Mouse (Mus musculus): Measurements from ENCODE around the gene Acvr2a. TPM values are rescaled to one million over a fixed set of nuclear protein-coding genes. Genes with fewer than 3 reads are reported as not detected.

The Acvr2a gene
- polyA plus RNA-seq, 1 experiment = 11.7 TPM

- Histone ChIP-seq H3K4me1 (ENCODE audit: control insufficient read depth, insufficient read depth, low read length) (no peaks in the 10 kb centered on the region), H3K27ac (ENCODE audit: insufficient read depth, low read length) (no peak overlapping the region), H3K36me3 (ENCODE audit: control insufficient read depth, insufficient read depth, low read length, poor library complexity, severe bottlenecking) (no peaks in the 10 kb centered on the region), H3K27me3 (ENCODE audit: control insufficient read depth, insufficient read depth, low read length, poor library complexity, severe bottlenecking) (no peaks in the 10 kb centered on the region), H3K4me3 (ENCODE audit: low read depth, low read length) (no peak overlapping the region), H3K9me3 (replicated peaks; ENCODE audit: control insufficient read depth, insufficient read depth, low read length, poor library complexity, severe bottlenecking) (no peaks in the 10 kb centered on the region), H3K9ac (ENCODE audit: low read depth, poor library complexity, severe bottlenecking) (no peak overlapping the region)
- no peak for TF ChIP-seq POLR2A (IDR thresholded peaks at IDR 0.05; ENCODE audit: insufficient read depth, low read length)
- no peak for TF ChIP-seq CTCF (IDR thresholded peaks at IDR 0.05; ENCODE audit: low read depth, low read length)
- TF ChIP-seq EP300 (IDR thresholded peaks at IDR 0.05; ENCODE audit: insufficient read depth, low read depth, low read length) = no peak
Measured at GRCm38 (mm10) chr2:48825878-48826277, 12.0 kb downstream of the Acvr2a start.

- H3K27ac ChIP-seq (ENCODE audit: insufficient read depth, low read length) = no peak overlapping the region
- no peak for TF ChIP-seq EP300 (IDR thresholded peaks at IDR 0.05; ENCODE audit: insufficient read depth, low read depth, low read length)
- TF ChIP-seq POLR2A (IDR thresholded peaks at IDR 0.05; ENCODE audit: insufficient read depth, low read length) = no peak
- TF ChIP-seq CTCF (IDR thresholded peaks at IDR 0.05; ENCODE audit: low read depth, low read length) = no peak
- no peaks in the 10 kb centered on the region for H3K27me3 ChIP-seq (ENCODE audit: control insufficient read depth, insufficient read depth, low read length, poor library complexity, severe bottlenecking)
- H3K4me1 ChIP-seq (ENCODE audit: control insufficient read depth, insufficient read depth, low read length) = no peaks in the 10 kb centered on the region
- no peak overlapping the region for H3K9ac ChIP-seq (ENCODE audit: low read depth, poor library complexity, severe bottlenecking)
- no peak overlapping the region for H3K4me3 ChIP-seq (ENCODE audit: low read depth, low read length)
- H3K9me3 ChIP-seq (replicated peaks; ENCODE audit: control insufficient read depth, insufficient read depth, low read length, poor library complexity, severe bottlenecking) = no peaks in the 10 kb centered on the region
- no peaks in the 10 kb centered on the region for H3K36me3 ChIP-seq (ENCODE audit: control insufficient read depth, insufficient read depth, low read length, poor library complexity, severe bottlenecking)
Measured at GRCm38 (mm10) chr2:48826380-48826779, 12.5 kb downstream of the Acvr2a start.

GRCm38 (mm10) chr2:48830492-48830891 is 16.6 kb downstream of the Acvr2a start:
- Histone ChIP-seq H3K27ac (ENCODE audit: insufficient read depth, low read length) (no peak overlapping the region), H3K27me3 (ENCODE audit: control insufficient read depth, insufficient read depth, low read length, poor library complexity, severe bottlenecking) (no peaks in the 10 kb centered on the region), H3K9me3 (replicated peaks; ENCODE audit: control insufficient read depth, insufficient read depth, low read length, poor library complexity, severe bottlenecking) (no peaks in the 10 kb centered on the region), H3K9ac (ENCODE audit: low read depth, poor library complexity, severe bottlenecking) (no peak overlapping the region), H3K4me3 (ENCODE audit: low read depth, low read length) (no peak overlapping the region), H3K36me3 (ENCODE audit: control insufficient read depth, insufficient read depth, low read length, poor library complexity, severe bottlenecking) (no peaks in the 10 kb centered on the region), H3K4me1 (ENCODE audit: control insufficient read depth, insufficient read depth, low read length) (no peaks in the 10 kb centered on the region)
- TF ChIP-seq EP300 (IDR thresholded peaks at IDR 0.05; ENCODE audit: insufficient read depth, low read depth, low read length) (no peak), POLR2A (IDR thresholded peaks at IDR 0.05; ENCODE audit: insufficient read depth, low read length) (no peak), CTCF (IDR thresholded peaks at IDR 0.05; ENCODE audit: low read depth, low read length) (no peak)

DNA sequence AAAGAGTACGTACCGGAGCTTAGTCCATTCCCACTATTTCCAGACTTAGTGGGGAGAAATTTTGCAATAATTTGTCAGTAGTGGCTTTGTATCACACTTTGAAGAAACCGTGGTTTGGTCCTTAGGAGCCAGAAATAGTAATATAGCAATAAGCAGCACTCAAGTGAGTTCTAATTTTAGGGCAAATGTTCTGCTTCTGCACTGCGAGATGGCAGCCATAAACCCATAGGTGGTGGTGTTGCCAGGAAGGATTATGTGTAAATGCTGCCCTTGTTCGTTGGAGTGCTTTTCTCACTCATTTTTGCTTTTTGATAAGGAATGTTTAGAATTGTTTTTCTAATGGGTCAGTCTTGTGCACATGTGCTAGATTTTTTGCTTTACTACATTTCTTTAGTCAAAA is 18.4 kb downstream of the Acvr2a start:
- Histone ChIP-seq H3K36me3 (ENCODE audit: control insufficient read depth, insufficient read depth, low read length, poor library complexity, severe bottlenecking) (no peaks in the 10 kb centered on the region), H3K4me1 (ENCODE audit: control insufficient read depth, insufficient read depth, low read length) (no peaks in the 10 kb centered on the region), H3K27me3 (ENCODE audit: control insufficient read depth, insufficient read depth, low read length, poor library complexity, severe bottlenecking) (no peaks in the 10 kb centered on the region), H3K4me3 (ENCODE audit: low read depth, low read length) (no peak overlapping the region), H3K27ac (ENCODE audit: insufficient read depth, low read length) (no peak overlapping the region), H3K9me3 (replicated peaks; ENCODE audit: control insufficient read depth, insufficient read depth, low read length, poor library complexity, severe bottlenecking) (no peaks in the 10 kb centered on the region), H3K9ac (ENCODE audit: low read depth, poor library complexity, severe bottlenecking) (no peak overlapping the region)
- TF ChIP-seq POLR2A (IDR thresholded peaks at IDR 0.05; ENCODE audit: insufficient read depth, low read length) (no peak), EP300 (IDR thresholded peaks at IDR 0.05; ENCODE audit: insufficient read depth, low read depth, low read length) (no peak), CTCF (IDR thresholded peaks at IDR 0.05; ENCODE audit: low read depth, low read length) (no peak)

GRCm38 (mm10) chr2:48833884-48834450 is 20.1 kb downstream of the Acvr2a start:
- Histone ChIP-seq H3K4me1 (ENCODE audit: control insufficient read depth, insufficient read depth, low read length) (no peaks in the 10 kb centered on the region), H3K27ac (ENCODE audit: insufficient read depth, low read length) (no peak overlapping the region), H3K4me3 (ENCODE audit: low read depth, low read length) (no peak overlapping the region), H3K9me3 (replicated peaks; ENCODE audit: control insufficient read depth, insufficient read depth, low read length, poor library complexity, severe bottlenecking) (no peaks in the 10 kb centered on the region), H3K27me3 (ENCODE audit: control insufficient read depth, insufficient read depth, low read length, poor library complexity, severe bottlenecking) (no peaks in the 10 kb centered on the region), H3K36me3 (ENCODE audit: control insufficient read depth, insufficient read depth, low read length, poor library complexity, severe bottlenecking) (no peaks in the 10 kb centered on the region), H3K9ac (ENCODE audit: low read depth, poor library complexity, severe bottlenecking) (no peak overlapping the region)
- no peak for TF ChIP-seq CTCF (IDR thresholded peaks at IDR 0.05; ENCODE audit: low read depth, low read length)
- no peak for TF ChIP-seq EP300 (IDR thresholded peaks at IDR 0.05; ENCODE audit: insufficient read depth, low read depth, low read length)
- no peak for TF ChIP-seq POLR2A (IDR thresholded peaks at IDR 0.05; ENCODE audit: insufficient read depth, low read length)

DNA sequence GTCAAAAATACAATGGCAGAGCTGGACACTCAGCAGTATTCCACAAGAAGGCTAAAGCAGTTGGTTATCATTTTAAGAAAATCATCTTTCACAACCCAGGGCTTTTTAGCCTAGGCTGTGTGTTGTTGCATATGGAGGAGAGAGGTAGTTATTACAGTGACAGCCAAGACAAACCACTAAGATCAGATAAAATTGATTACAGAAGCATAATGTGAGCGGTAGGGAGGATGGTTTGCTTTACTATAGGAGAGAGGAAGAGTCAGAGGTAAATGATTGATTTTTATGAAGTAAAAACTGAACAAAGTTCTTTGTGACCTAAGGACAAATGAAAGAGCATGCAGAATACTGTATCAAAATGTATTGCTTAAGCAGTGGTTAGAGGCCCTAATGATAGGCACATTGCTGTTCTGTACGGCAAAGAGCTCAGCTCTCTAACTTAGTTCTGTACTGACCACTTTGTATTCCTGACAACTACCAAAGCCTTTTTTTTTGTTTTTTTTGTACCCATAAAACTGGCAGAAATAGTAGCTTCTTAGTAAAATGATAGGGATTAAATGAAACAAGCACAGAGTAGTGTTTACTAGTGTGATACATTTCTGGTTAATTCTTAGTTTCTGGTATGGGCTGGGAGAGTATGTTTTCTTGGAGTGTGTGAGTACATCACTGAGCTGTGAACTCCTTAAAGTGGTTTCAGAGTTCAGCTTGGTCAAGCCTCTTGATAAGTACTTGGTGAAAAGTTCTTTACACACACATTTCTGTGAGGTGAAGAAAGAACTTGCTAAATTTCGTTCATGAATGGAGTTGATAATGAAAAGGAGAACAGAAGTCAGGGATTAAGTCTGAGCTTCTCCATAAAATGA is 27.9 kb downstream of the Acvr2a start:
- no peaks in the 10 kb centered on the region for H3K36me3 ChIP-seq (ENCODE audit: control insufficient read depth, insufficient read depth, low read length, poor library complexity, severe bottlenecking)
- H3K9me3 ChIP-seq (replicated peaks; ENCODE audit: control insufficient read depth, insufficient read depth, low read length, poor library complexity, severe bottlenecking) = no peaks in the 10 kb centered on the region
- H3K9ac ChIP-seq (ENCODE audit: low read depth, poor library complexity, severe bottlenecking) = no peak overlapping the region
- no peaks in the 10 kb centered on the region for H3K27me3 ChIP-seq (ENCODE audit: control insufficient read depth, insufficient read depth, low read length, poor library complexity, severe bottlenecking)
- TF ChIP-seq EP300 (IDR thresholded peaks at IDR 0.05; ENCODE audit: insufficient read depth, low read depth, low read length) = no peak
- TF ChIP-seq CTCF (IDR thresholded peaks at IDR 0.05; ENCODE audit: low read depth, low read length) = no peak
- no peak for TF ChIP-seq POLR2A (IDR thresholded peaks at IDR 0.05; ENCODE audit: insufficient read depth, low read length)
- no peak overlapping the region for H3K27ac ChIP-seq (ENCODE audit: insufficient read depth, low read length)
- H3K4me3 ChIP-seq (ENCODE audit: low read depth, low read length) = no peak overlapping the region
- H3K4me1 ChIP-seq (ENCODE audit: control insufficient read depth, insufficient read depth, low read length) = no peaks in the 10 kb centered on the region

Measured in ES-Bruce4 (cell line).